Mouse (Mus musculus) liver, embryonic 13.5 days (tissue): ENCODE results near the gene Dab2ip. TPM values are rescaled to one million over a fixed set of nuclear protein-coding genes. Genes with fewer than 3 reads are reported as not detected.

ENCODE experiments used
- ATAC-seq: fragments of 200-750 bp; cut with Nextera tagmentation; 2 replicates; pipeline ENCODE4 v1.8.0; 2017; ENCODE audit warnings: low read depth, mild to moderate bottlenecking, moderate number of reproducible peaks, moderate library complexity
- DNase-seq: peaks from one replicate; pipeline ENCODE4 v3.0.0; 2022
- H3K27ac ChIP-seq: fragments of 300-500 bp; sonication (generic); 2 replicates; pipeline ENCODE4 v1.5.1; 2015; ENCODE audit warnings: moderate library complexity, mild to moderate bottlenecking, inconsistent platforms
- H3K27me3 ChIP-seq: fragments of 300-500 bp; sonication (generic); 2 replicates; pipeline ENCODE4 v1.6.1; 2015; ENCODE audit warnings: mild to moderate bottlenecking, inconsistent platforms
- H3K36me3 ChIP-seq: fragments of 300-500 bp; sonication (generic); 2 replicates; pipeline ENCODE4 v1.6.1; 2015; ENCODE audit warnings: mild to moderate bottlenecking, inconsistent platforms
- H3K4me1 ChIP-seq: fragments of 300-500 bp; sonication (generic); replicated peaks from 2 replicates; pipeline ENCODE4 v1.6.1; 2015; ENCODE audit warnings: inconsistent platforms
- H3K4me2 ChIP-seq: fragments of 300-500 bp; sonication (generic); 2 replicates; pipeline ENCODE4 v1.6.1; 2015; ENCODE audit warnings: inconsistent platforms, mild to moderate bottlenecking, moderate library complexity
- H3K4me3 ChIP-seq: fragments of 300-500 bp; sonication (generic); replicated peaks from 2 replicates; pipeline ENCODE4 v1.5.1; 2015; ENCODE audit warnings: mild to moderate bottlenecking, inconsistent platforms
- H3K9ac ChIP-seq: fragments of 300-500 bp; sonication (generic); 2 replicates; pipeline ENCODE4 v1.6.1; 2015; ENCODE audit warnings: mild to moderate bottlenecking, inconsistent platforms
- H3K9me3 ChIP-seq: fragments of 300-500 bp; sonication (generic); replicated peaks from 2 replicates; pipeline ENCODE4 v1.6.1; 2016; ENCODE audit warnings: inconsistent platforms
- WGBS: fragments of 180-500 bp; shearing (Covaris S2); methylation state at CpG from one replicate; pipeline ENCODE4 v1.1.7; 2015; ENCODE audit not compliant: insufficient replicate concordance; 5-methylcytosine and 5-hydroxymethylcytosine counted together
- polyA plus RNA-seq: library from polyadenylated mRNA; unstranded; fragments of >200 nt; fragmentation: Nextera tagmentation; extraction: Ambion mirVana; gene quantifications from 2 replicates; pipeline ENCODE4 v1.2.1, GENCODE M21; 2015

Dab2ip gene
- polyA plus RNA-seq, 1 experiment from 2014 or later: 6.7 TPM

GRCm38 (mm10) chr2:35703241-35703640, 145.2 kb downstream of the Dab2ip start:
- no peaks in the 10 kb centered on the region for H3K27me3 ChIP-seq
- no peaks in the 10 kb centered on the region for H3K4me1 ChIP-seq
- ATAC-seq (no peak), DNase-seq (no peak)
- H3K4me2 ChIP-seq: no peak overlapping the region
- no peaks in the 10 kb centered on the region for H3K9me3 ChIP-seq
- H3K27ac ChIP-seq: no peak overlapping the region
- H3K9ac ChIP-seq: no peak overlapping the region
- 0 out of 2 replicates have a peak, but pooled peaks cover 6% of the 10 kb centered on the region for H3K36me3 ChIP-seq
- 79% methylated on average over 3 of the region's 3 CpGs for WGBS
- no peak overlapping the region for H3K4me3 ChIP-seq

- ATAC-seq (no peak), DNase-seq (no peak)
- H3K9ac ChIP-seq: no peak overlapping the region
- no peak overlapping the region for H3K4me3 ChIP-seq
- H3K27me3 ChIP-seq: no peaks in the 10 kb centered on the region
- H3K36me3 ChIP-seq: peaks cover 34% of the 10 kb centered on the region
- 79% methylated on average over 5 of the region's 5 CpGs for WGBS
- H3K4me1 ChIP-seq: peaks cover 15% of the 10 kb centered on the region
- H3K27ac ChIP-seq: no peak overlapping the region
- H3K4me2 ChIP-seq: no peak overlapping the region
- H3K9me3 ChIP-seq: no peaks in the 10 kb centered on the region
These were observed 154.5 kb downstream of the Dab2ip start for GRCm38 (mm10) chr2:35712611-35713010.

DNA sequence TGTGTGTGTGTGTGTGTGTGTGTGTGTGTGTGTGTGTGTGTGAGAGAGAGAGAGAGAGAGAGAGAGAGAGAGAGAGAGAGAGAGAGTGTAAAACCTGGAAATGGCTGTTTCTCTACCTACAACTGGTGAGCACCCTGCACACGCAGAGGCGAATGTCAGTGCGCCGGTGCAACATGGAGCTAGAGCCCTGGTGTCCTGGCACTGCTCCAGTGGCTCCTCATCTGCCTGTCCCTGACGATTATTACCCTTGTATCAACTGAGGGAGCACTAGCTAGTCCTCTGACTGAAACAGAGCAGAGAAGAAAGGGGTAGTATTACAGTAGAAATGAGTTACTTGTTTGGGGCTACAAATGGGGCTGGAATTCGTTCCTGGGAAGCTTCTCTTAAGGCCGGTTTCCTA, 155.4 kb downstream of the Dab2ip start:
- 70% methylated on average over 7 of the region's 7 CpGs for WGBS
- H3K9ac ChIP-seq: no peak overlapping the region
- ATAC-seq (no peak), DNase-seq (no peak)
- H3K4me2 ChIP-seq: no peak overlapping the region
- no peak overlapping the region for H3K27ac ChIP-seq
- no peaks in the 10 kb centered on the region for H3K9me3 ChIP-seq
- H3K4me3 ChIP-seq: no peak overlapping the region
- H3K4me1 ChIP-seq: peaks cover 15% of the 10 kb centered on the region
- H3K27me3 ChIP-seq: no peaks in the 10 kb centered on the region
- H3K36me3 ChIP-seq: peaks cover 38% of the 10 kb centered on the region

DNA sequence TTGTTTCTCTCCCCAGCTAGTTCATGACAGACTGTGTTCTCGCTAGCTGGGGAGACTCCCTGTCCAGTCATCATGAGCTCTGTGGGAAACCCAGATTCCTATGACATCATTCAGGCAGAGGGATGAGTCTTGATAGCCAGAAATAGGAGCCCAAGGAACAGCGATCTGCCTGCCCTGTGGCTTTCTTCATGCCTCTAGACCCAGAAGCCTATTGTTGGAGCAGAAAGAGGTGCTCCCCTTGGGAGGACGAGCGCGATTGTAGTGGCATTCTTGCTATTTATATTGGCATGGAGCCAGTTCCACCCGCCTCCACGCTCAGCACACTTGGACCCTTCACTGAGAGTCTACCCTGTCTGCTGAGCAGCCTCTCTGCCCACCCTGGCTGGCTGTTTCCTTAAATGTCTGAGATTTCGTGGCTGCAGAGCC, 156.7 kb downstream of the Dab2ip start:
- Histone ChIP-seq H3K4me1 (peaks cover 15% of the 10 kb centered on the region), H3K9me3 (no peaks in the 10 kb centered on the region), H3K36me3 (peaks cover 42% of the 10 kb centered on the region), H3K4me3 (no peak overlapping the region), H3K9ac (no peak overlapping the region), H3K27ac (no peak overlapping the region), H3K27me3 (no peaks in the 10 kb centered on the region), H3K4me2 (no peak overlapping the region)
- 73% methylated on average over 8 of the region's 8 CpGs for WGBS
- ATAC-seq: no peak
- no peak for DNase-seq

DNA sequence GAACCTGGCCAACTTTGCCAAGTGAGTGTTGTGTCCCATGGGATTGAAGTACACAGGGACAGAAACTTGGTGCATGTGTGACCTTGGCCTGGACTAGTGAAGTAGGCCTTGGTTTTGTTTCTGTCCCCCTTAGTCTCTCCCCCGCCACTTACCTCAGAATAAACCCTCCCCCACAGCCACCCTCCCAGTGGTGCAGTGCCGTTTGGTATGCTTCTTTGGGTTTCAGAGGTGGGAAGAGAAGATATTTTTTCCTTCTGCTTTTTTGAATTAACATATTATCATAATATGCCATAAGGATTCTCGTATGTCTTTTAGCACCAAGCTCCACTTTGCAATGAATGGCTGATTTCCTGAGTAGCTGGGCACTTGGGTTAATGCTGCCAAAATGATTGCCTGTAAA, 157.4 kb downstream of the Dab2ip start:
- no peak overlapping the region for H3K4me3 ChIP-seq
- H3K27me3 ChIP-seq: no peaks in the 10 kb centered on the region
- H3K4me1 ChIP-seq: peaks cover 15% of the 10 kb centered on the region
- H3K9me3 ChIP-seq: no peaks in the 10 kb centered on the region
- no peak for DNase-seq
- 64% methylated on average over 3 of the region's 3 CpGs for WGBS
- ATAC-seq: no peak
- no peak overlapping the region for H3K27ac ChIP-seq
- H3K36me3 ChIP-seq: peaks cover 42% of the 10 kb centered on the region
- no peak overlapping the region for H3K9ac ChIP-seq
- H3K4me2 ChIP-seq: no peak overlapping the region

DNA sequence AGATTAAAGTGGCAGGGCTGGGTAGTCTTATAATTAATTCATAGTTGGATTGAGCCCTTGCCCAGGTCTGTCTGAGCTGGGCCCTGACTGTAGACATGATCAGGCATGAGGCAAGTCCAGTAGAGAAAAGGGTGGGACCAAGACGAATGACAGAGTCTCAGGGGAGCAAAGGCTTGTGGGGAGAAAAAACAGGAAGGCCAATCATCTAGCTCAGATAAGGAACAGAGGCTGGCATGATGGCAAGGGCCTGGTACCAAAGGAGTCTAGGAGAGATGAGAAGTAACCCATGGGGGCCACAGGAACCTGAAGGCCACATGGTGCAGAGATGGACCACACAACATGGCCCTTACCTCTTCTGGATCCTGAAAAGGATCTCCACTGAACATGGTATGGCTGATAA, 158.1 kb downstream of the Dab2ip start:
- no peak overlapping the region for H3K27ac ChIP-seq
- DNase-seq (no peak), ATAC-seq (no peak)
- H3K36me3 ChIP-seq: peaks cover 45% of the 10 kb centered on the region
- H3K4me1 ChIP-seq: peaks cover 15% of the 10 kb centered on the region
- H3K9ac ChIP-seq: no peak overlapping the region
- H3K9me3 ChIP-seq: no peaks in the 10 kb centered on the region
- WGBS: 7% methylated on average over 1 of the region's 1 CpGs
- H3K27me3 ChIP-seq: no peaks in the 10 kb centered on the region
- no peak overlapping the region for H3K4me3 ChIP-seq
- no peak overlapping the region for H3K4me2 ChIP-seq

DNA sequence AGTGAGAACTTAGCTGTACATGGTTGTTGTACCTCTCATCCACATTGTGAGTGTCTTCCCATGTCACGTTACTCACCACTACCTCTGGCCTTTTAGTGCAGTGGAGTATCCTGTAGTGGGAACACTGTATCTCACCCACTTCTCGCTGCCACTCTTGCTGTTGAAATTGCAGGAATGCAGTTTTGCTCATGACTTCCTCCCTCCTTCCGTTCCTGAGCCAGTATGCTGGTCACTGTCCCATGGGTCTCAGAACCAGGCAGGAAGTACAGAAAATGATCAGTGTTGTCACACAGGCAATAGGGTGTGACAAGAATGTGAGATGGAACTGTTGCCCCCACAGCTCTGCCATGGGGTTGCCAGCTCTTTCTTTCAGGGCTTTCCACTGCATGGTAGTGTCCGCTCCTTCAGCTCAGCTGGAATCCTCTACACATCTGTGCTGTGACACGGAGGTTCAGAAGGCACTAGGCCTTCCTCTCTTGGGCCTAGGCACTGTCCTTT, 160.0 kb downstream of the Dab2ip start:
- WGBS: 58% methylated on average over 5 of the region's 5 CpGs
- no peak overlapping the region for H3K4me3 ChIP-seq
- no peak overlapping the region for H3K9ac ChIP-seq
- H3K36me3 ChIP-seq: peaks cover 55% of the 10 kb centered on the region
- H3K27ac ChIP-seq: no peak overlapping the region
- DNase-seq (no peak), ATAC-seq (no peak)
- H3K27me3 ChIP-seq: no peaks in the 10 kb centered on the region
- no peaks in the 10 kb centered on the region for H3K9me3 ChIP-seq
- H3K4me2 ChIP-seq: no peak overlapping the region
- peaks cover 15% of the 10 kb centered on the region for H3K4me1 ChIP-seq

GRCm38 (mm10) chr2:35718662-35719061, 160.6 kb downstream of the Dab2ip start:
- 67% methylated on average over 9 of the region's 9 CpGs for WGBS
- ATAC-seq: no peak

GRCm38 (mm10) chr2:35719230-35720005, 161.4 kb downstream of the Dab2ip start:
- no peak overlapping the region for H3K4me2 ChIP-seq
- H3K4me3 ChIP-seq: no peak overlapping the region
- WGBS: 76% methylated on average over 12 of the region's 12 CpGs
- no peak overlapping the region for H3K9ac ChIP-seq
- no peaks in the 10 kb centered on the region for H3K27me3 ChIP-seq
- H3K36me3 ChIP-seq: peaks cover 58% of the 10 kb centered on the region
- H3K4me1 ChIP-seq: peaks cover 13% of the 10 kb centered on the region
- ATAC-seq: no peak
- H3K9me3 ChIP-seq: no peaks in the 10 kb centered on the region
- H3K27ac ChIP-seq: no peak overlapping the region
- DNase-seq: no peak

More at GRCm38 (mm10) chr2:35718662-35719061, 160.6 kb downstream of the Dab2ip start:
- no peak overlapping the region for H3K4me3 ChIP-seq
- H3K27me3 ChIP-seq: no peaks in the 10 kb centered on the region
- H3K27ac ChIP-seq: no peak overlapping the region
- no peak overlapping the region for H3K4me2 ChIP-seq
- H3K36me3 ChIP-seq: peaks cover 57% of the 10 kb centered on the region
- H3K9me3 ChIP-seq: no peaks in the 10 kb centered on the region
- H3K4me1 ChIP-seq: peaks cover 15% of the 10 kb centered on the region
- no peak for DNase-seq
- H3K9ac ChIP-seq: no peak overlapping the region

DNA sequence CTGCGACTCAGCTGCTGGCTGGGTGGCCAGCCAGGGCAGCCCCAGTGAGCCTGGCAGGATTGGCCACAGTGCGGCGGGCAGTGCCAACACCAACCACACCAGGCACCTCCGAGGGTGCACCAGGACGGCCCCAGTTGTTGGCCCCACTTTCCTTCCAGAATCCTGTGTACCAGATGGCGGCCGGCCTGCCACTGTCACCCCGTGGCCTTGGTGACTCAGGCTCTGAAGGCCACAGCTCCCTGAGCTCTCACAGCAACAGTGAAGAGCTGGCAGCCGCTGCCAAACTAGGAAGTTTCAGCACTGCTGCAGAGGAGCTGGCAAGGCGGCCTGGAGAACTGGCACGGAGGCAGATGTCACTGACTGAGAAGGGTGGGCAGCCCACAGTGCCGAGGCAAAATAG, 162.0 kb downstream of the Dab2ip start:
- Histone ChIP-seq H3K4me2 (no peak overlapping the region), H3K27me3 (no peaks in the 10 kb centered on the region), H3K9me3 (no peaks in the 10 kb centered on the region), H3K4me1 (peaks cover 11% of the 10 kb centered on the region), H3K36me3 (peaks cover 57% of the 10 kb centered on the region), H3K4me3 (no peak overlapping the region), H3K27ac (no peak overlapping the region), H3K9ac (no peak overlapping the region)
- ATAC-seq (no peak), DNase-seq (no peak)
- 76% methylated on average over 12 of the region's 12 CpGs for WGBS

DNA sequence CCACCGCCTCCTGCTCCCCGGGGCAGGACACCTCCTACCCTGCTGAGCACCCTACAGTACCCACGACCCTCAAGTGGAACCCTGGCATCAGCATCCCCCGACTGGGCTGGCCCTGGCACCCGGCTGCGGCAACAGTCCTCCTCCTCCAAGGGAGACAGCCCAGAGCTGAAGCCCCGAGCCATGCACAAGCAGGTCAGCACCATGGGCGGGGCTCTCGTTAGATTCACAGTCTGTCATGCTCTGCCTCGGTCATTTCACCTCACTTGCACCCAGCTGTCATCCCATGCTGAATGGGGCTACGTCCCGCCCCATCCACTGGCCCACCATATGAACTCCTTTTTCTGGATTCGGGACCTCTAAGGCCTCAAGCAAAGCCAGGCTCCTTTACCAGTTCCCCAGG, 162.5 kb downstream of the Dab2ip start:
- H3K36me3 ChIP-seq: peaks cover 52% of the 10 kb centered on the region
- no peak overlapping the region for H3K4me2 ChIP-seq
- no peaks in the 10 kb centered on the region for H3K9me3 ChIP-seq
- H3K4me3 ChIP-seq: no peak overlapping the region
- DNase-seq (no peak), ATAC-seq (no peak)
- no peak overlapping the region for H3K9ac ChIP-seq
- 83% methylated on average over 13 of the region's 13 CpGs for WGBS
- no peaks in the 10 kb centered on the region for H3K27me3 ChIP-seq
- no peak overlapping the region for H3K27ac ChIP-seq
- H3K4me1 ChIP-seq: peaks cover 11% of the 10 kb centered on the region

GRCm38 (mm10) chr2:35720956-35721355, 162.9 kb downstream of the Dab2ip start:
- Histone ChIP-seq H3K4me2 (no peak overlapping the region), H3K9me3 (no peaks in the 10 kb centered on the region), H3K9ac (no peak overlapping the region), H3K27ac (no peak overlapping the region), H3K36me3 (peaks cover 49% of the 10 kb centered on the region), H3K27me3 (no peaks in the 10 kb centered on the region), H3K4me1 (peaks cover 9% of the 10 kb centered on the region), H3K4me3 (no peak overlapping the region)
- 85% methylated on average over 9 of the region's 9 CpGs for WGBS
- DNase-seq: no peak
- ATAC-seq: no peak
